Mouse (Mus musculus): ENCODE data around the gene Chtop.
A peak's percentile ranks its signal among the peaks of the same experiment; 100 is the strongest.

Gene Chtop

GRCm38 (mm10) chr3:90512276-90512675 lies 3.0 kb upstream of the Chtop start:
- no peak for DNase-seq (ENCODE audit: low spot score in 2 of 2)

- DNase-seq (ENCODE audit: low spot score in 2 of 2), result no peak
These were observed 437 bp upstream of the Chtop start for GRCm38 (mm10) chr3:90509747-90510123.

- no peak for DNase-seq (ENCODE audit: low spot score in 2 of 2)
These were observed 880 bp downstream of the Chtop start for GRCm38 (mm10) chr3:90508287-90508949.

GRCm38 (mm10) chr3:90506362-90506761 lies 2.9 kb downstream of the Chtop start:
- no peak for DNase-seq (ENCODE audit: low spot score in 2 of 2)

GRCm38 (mm10) chr3:90505216-90505615 lies 4.1 kb downstream of the Chtop start:
- DNase-seq (ENCODE audit: low spot score in 2 of 2), result no peak

- DNase-seq (ENCODE audit: low spot score in 2 of 2), result no peak
These were observed 5.9 kb downstream of the Chtop start for GRCm38 (mm10) chr3:90503444-90503843.

GRCm38 (mm10) chr3:90497597-90497996 lies 11.7 kb downstream of the Chtop start:
- no peak for DNase-seq (ENCODE audit: low spot score in 2 of 2)

- DNase-seq (ENCODE audit: low spot score in 2 of 2), result no peak
These were observed 13.3 kb downstream of the Chtop start for GRCm38 (mm10) chr3:90495850-90496525.

GRCm38 (mm10) chr3:90493831-90494540 lies 15.3 kb downstream of the Chtop start:
- no peak for DNase-seq (ENCODE audit: low spot score in 2 of 2)

- peak in 1 of 2 experiments; percentile 43 for DNase-seq (ENCODE audit: low spot score in 2 of 2)
These were observed 17.9 kb downstream of the Chtop start for GRCm38 (mm10) chr3:90491350-90491749.

GRCm38 (mm10) chr3:90490696-90491256 lies 18.5 kb downstream of the Chtop start, which contains the start of gene Snapin:
Snapin (minus strand) TSS chr3:90491033.
- DNase-seq (ENCODE audit: low spot score in 2 of 2), result peak; percentile 94 to 95

GRCm38 (mm10) chr3:90488576-90488975 lies 20.7 kb downstream of the Chtop start:
- no peak for DNase-seq (ENCODE audit: low spot score in 2 of 2)

- no peak for DNase-seq (ENCODE audit: low spot score in 2 of 2)
These were observed 22.3 kb downstream of the Chtop start for GRCm38 (mm10) chr3:90486998-90487397.

GRCm38 (mm10) chr3:90475831-90476611 lies 33.3 kb downstream of the Chtop start, which contains the start of gene Ilf2:
Ilf2 (plus strand) TSS chr3:90476126.
- DNase-seq (ENCODE audit: low spot score in 2 of 2), result peak; percentile 96 to 97

GRCm38 (mm10) chr3:90475151-90475830 lies 34.0 kb downstream of the Chtop start:
- DNase-seq (ENCODE audit: low spot score in 2 of 2), result no peak

GRCm38 (mm10) chr3:90472213-90472612 lies 37.1 kb downstream of the Chtop start:
- no peak for DNase-seq (ENCODE audit: low spot score in 2 of 2)

- no peak for DNase-seq (ENCODE audit: low spot score in 2 of 2)
These were observed 41.5 kb downstream of the Chtop start for GRCm38 (mm10) chr3:90467618-90468300.

GRCm38 (mm10) chr3:90466311-90466766 lies 43.0 kb downstream of the Chtop start:
- peak; percentile 53 to 73 for DNase-seq (ENCODE audit: low spot score in 2 of 2)

GRCm38 (mm10) chr3:90465686-90466310 lies 43.5 kb downstream of the Chtop start, which contains the start of gene Npr1:
Npr1 (minus strand) TSS chr3:90465866.
- no peak for DNase-seq (ENCODE audit: low spot score in 2 of 2)

All from right cerebral cortex, adult 2 months (tissue).